Mouse (Mus musculus) heart, postnatal 25 days (tissue): Measurements from ENCODE around the gene Rbms3. TPM values are rescaled to one million over a fixed set of nuclear protein-coding genes. Genes with fewer than 3 reads are reported as not detected.
A peak's percentile ranks its signal among the peaks of the same experiment; 100 is the strongest.

Experiments
- DNase-seq: peaks from one replicate; pipeline ENCODE4 v3.0.0; 2022; ENCODE audit warnings: low spot score
- intact Hi-C: fragments of 180-260 bp; cut with DNase I; formaldehyde crosslinking; loops from one replicate; pipeline ENCODE4 v1.15.1; 2025
- total RNA-seq, 2 experiments: library from RNA; stranded (reverse); gene quantifications; 2 replicates each; pipeline ENCODE4 v1.2.3; 2021

Rbms3 gene
- total RNA-seq, 2 experiments from 2014 or later: 12.5 to 12.7 TPM

GRCm38 (mm10) chr9:117380076-117380475 is 249.6 kb downstream of the Rbms3 start:
- intact Hi-C loops: no loop called here
- no peak for DNase-seq

DNA sequence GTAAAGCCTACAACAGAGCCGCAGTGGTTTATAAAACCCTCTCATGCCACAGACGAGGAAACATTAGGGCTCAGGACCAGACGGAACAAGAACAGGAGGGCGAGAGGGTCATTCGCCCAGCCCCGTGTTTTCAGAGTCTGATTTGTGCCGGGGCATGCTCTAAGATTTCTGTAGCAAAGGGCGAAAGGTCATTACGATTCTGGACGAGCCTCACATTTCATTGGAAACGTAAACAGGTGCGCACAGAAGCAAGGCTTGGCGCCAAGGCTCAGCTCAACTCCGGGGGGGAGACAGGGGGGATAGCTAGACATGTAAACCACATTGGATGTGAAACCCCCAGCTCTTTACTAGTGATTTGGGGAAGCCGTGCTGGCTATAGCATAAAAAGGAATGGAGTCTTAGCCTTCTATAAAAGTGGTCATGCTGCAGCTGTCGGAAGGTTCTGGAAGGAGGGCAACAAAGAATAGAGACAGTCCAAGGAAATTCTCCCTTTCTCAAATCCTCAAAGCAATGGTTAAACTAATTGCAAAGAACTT is 250.2 kb downstream of the Rbms3 start:
- intact Hi-C loops: no loop called here
- no peak for DNase-seq

- no peak for DNase-seq
- intact Hi-C loops: no loop called here
These were observed 251.4 kb downstream of the Rbms3 start for GRCm38 (mm10) chr9:117378131-117378890.

GRCm38 (mm10) chr9:117375776-117376175 is 253.9 kb downstream of the Rbms3 start:
- intact Hi-C loops: no loop called here
- no peak for DNase-seq

DNA sequence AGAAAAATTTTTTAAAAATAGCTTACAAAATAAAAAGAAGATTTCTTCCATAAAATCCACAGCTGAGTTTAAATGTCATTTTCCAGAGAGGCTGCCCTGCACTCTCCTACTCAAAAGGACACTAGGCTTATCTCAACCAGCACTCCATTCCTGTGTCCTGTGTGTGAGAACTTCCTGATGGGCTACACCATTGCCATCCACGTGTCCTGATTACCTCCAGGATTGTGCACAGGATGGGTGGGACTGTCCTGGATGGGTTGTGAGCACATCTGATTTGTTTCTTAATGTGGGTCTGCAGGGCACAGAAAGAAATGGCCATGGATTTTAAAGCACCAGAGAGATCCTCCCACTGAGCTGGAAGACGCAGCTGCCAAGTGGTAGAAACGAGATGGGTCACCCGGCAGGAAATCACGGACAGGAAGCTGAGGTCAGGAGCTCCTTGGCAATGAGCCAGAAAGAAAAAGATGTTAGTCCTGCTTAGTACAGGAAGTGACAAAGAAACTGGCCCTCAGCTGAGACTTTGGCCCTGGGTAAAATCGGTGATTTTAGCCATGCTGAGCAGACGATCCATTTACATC is 256.5 kb downstream of the Rbms3 start:
- intact Hi-C loops: no loop called here
- peak; percentile 31 for DNase-seq

DNA sequence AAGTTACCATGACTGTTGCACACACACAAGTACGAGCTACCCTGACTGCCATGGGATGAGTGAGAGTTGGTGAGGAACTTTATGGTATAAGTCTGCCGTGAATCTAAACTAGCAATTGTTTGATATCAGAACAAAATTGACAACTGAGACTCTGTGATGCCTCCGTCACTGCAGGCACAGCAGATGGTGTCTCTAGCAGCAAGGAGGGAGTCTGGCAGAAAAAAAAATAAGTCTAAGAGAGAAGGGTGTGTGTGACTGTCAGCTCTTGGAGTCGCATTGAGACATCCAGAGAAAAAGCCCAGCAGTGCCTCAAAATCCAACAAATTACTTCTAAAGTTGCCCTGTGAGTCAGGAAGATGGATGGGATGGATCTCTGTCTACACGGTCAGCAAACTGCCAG is 257.7 kb downstream of the Rbms3 start:
- intact Hi-C loops: no loop called here
- DNase-seq: no peak

DNA sequence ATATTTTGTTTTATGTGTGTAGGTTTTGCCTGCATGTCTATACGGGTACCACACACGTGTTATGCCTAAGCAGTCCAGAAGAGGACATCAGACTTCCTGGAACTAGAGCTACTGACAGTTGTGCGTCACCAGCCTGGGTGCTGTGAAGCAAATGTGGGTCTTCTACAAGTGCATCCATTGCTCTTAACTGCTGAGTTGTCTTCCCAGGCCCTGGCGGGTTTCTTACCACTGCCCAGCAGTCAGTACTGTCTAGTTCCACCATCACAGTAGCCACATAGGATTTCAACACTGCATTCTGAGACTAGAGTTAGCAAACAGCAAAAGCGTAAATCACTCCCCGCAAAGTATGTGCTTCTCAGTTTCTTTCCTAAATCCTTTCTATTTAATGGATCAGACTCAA is 259.6 kb downstream of the Rbms3 start:
- intact Hi-C loops: no loop called here
- DNase-seq: no peak

DNA sequence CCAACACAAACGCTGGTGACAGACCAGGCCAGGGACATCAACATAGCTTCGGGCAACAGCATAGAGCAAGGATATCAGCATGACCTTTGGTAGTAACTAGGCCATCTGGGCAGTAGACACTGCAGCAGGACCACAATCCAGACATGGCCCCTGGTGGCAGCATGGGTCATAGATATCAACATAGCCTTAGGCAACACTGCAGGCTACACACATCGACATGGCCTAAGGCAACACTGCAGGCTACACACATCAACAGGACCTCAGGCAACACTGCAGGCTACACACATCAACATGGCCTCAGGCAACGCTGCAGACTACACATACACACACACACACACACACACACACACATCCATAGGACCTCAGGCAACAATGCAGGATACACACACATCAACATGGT is 261.7 kb downstream of the Rbms3 start:
- no peak for DNase-seq
- intact Hi-C loops: no loop called here

- intact Hi-C loops: no loop called here
- no peak for DNase-seq
These were observed 265.1 kb downstream of the Rbms3 start for GRCm38 (mm10) chr9:117364610-117365009.

GRCm38 (mm10) chr9:117361431-117361830 is 268.3 kb downstream of the Rbms3 start:
- DNase-seq: no peak
- intact Hi-C loops: no loop called here

GRCm38 (mm10) chr9:117356764-117357442 is 272.8 kb downstream of the Rbms3 start:
- intact Hi-C loops: no loop called here
- peak; percentile 73 for DNase-seq

DNA sequence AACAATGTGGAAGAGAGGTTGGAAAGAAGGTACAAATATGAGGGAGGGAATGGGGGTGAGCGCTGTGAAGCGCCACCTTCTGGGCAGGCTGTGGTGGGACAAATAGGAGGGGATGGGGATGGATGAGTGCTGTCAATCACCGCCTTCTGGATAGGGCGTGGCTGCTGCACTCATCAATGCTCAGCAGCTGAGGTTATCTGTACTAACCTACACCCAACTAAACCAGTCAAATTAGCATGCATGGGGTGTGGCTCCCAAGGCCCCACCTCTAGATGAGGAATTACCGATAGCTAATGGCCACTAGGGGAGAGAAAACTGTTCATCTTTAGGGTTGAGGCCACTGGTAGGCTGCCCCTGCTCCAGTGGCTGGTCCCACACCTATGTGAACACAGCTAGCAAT is 274.2 kb downstream of the Rbms3 start:
- DNase-seq: no peak
- intact Hi-C loops: no loop called here

DNA sequence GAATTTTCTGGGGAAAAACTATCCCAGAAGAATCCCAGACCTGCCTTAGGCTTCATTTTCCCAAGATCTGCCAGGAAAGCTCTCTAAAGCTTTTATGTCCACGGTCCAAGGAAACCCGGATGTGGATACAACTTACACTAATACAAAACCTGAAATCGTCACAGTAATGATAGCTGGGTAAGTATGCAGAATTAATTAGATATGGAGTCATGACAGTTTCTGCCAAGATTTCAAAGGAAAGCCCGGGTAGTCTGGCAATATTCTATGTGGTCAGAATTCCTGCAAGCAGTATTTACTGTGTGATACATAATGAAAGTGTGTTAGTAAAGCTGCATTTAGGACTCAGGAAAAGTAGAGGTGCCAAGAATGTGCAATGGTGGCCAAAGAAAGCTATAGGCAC is 287.4 kb downstream of the Rbms3 start:
- no peak for DNase-seq
- intact Hi-C loops: no loop called here

DNA sequence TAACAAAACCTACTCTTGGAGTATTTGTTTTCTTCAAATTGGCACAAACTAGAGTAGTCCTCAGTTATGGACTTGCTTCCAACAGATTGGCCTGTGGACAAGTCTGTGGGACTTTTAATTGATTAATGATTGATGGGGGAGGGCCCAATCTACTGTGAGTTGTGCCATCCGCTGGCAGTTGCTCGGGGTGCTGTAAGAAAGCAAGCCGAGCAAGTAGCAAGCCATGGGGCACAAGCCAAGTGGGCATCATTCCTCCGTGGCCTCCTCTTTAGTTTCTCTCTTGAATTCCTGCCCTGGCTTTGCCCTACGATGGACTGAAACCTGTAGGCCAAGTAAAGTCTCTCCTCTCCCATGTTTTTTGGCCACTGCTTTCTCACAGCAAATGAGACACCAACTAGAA is 299.0 kb downstream of the Rbms3 start:
- no peak for DNase-seq
- intact Hi-C loops: no loop called here

GRCm38 (mm10) chr9:117319271-117319670 is 310.4 kb downstream of the Rbms3 start:
- intact Hi-C loops: no loop called here
- no peak for DNase-seq

- DNase-seq: no peak
- intact Hi-C loops: no loop called here
These were observed 311.3 kb downstream of the Rbms3 start for GRCm38 (mm10) chr9:117318461-117318860.

DNA sequence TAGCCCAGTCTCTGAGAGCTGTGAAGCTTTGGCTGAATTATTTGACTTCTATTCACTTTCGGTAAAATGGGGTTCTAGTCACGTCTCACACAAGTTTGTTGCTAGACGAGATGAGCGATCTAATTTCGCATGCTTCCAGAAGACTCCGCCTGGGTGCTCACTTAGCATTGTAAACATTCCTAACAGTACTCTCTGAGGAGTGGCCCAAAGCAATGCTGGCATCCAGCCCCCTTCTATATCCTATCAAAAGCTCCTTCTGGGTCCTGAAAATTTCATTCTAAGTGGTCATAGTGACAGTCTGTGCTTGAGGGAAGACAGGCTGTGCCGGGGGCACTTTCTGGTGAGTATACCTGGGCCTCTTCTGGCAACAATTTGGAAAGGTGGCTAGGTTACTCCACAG is 312.5 kb downstream of the Rbms3 start:
- intact Hi-C loops: no loop called here
- no peak for DNase-seq

- no peak for DNase-seq
- intact Hi-C loops: no loop called here
These were observed 316.1 kb downstream of the Rbms3 start for GRCm38 (mm10) chr9:117313642-117314041.

DNA sequence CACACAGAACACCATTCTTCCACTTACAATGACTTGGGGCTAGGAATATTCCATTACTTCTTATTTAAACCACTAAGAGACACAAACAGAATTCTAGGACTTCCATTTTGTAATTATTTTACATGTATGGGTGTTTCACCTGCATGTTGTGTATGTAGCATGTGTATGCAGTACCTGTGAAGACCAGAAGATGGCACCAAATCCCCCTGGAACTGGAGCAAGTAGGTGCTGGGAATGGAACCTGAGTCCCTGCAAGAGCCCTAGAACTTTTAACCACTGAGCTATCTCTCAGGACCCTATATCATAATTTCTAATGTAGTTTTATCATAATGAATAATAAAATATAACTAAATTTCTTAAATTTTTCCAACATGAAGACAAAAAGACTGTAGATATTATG is 319.9 kb downstream of the Rbms3 start:
- intact Hi-C loops: no loop called here
- no peak for DNase-seq

GRCm38 (mm10) chr9:117298991-117299390 is 330.7 kb downstream of the Rbms3 start:
- DNase-seq: no peak
- intact Hi-C loops: no loop called here
